Comparison of ENCODE assay signal across 8 mouse cellular contexts in the genomic region with DNA sequence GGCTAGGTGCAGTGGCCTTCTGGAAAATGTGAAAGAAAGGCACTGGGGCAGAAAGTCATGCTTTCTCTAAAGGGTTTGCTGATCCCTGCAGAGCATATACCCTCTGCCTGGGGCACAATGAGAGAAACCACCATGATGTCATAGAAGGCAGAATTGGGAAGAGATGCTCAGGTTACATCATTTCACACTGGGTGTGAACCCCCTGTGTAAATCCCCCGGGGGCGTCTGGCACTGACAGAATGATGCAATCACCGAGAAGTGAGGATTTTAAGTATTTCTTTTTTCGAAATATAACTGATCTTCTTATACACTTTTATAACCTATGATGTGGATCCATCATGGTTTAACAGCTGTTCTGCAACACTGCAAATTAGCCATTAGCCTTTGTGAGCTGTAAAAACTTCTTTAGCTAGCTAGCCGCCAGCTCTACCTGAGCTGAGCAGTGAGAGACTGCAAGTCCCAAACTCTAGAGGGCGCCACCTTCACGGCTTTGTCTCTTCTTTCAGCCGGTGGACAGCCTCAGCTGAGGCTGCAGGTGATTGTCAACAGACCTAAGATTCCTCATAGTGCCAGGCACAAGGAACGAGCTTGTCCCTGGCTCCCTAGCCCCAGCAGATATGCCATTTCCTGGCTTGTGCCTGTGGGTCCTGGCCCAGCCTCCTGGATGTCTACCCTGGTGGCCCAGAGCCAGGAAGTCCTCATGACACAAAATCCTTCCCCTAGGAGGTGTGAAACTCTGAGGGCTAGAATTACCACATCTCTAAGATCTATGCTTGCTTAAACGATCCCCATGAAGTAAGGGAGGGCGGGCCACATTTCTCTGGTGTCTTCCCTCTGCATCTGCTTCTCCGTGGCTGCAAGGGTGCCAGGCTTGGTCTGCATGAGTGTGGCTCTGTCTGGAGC. TPM values are rescaled to one million over a fixed set of nuclear protein-coding genes. Genes with fewer than 3 reads are reported as not detected.
DNase-seq lines count a peak whose midpoint lies in the region; ATAC-seq and TF ChIP-seq lines count a peak whose summit lies in the region.

No protein-coding gene starts in this region.

- no peak for TF ChIP-seq POLR2A in cortical plate, adult 2 months (IDR thresholded peaks at IDR 0.05; ENCODE audit: extremely low read depth, insufficient read depth, low read length)
- TF ChIP-seq POLR2A in lung, adult 2 months (IDR thresholded peaks at IDR 0.05; ENCODE audit: borderline replicate concordance, extremely low read depth, low read depth, low read length) = no peak

- no peak overlapping the region for H3K4me3 ChIP-seq in cortical plate, adult 2 months (ENCODE audit: insufficient read depth, low read length)
- H3K4me3 ChIP-seq in intestine, embryonic 16.5 days (ENCODE audit: low read length) = no peak overlapping the region
- H3K4me3 ChIP-seq in lung, adult 2 months (replicated peaks; ENCODE audit: extremely low read depth, low read depth, low read length) = no peak overlapping the region

- no peaks in the 10 kb centered on the region for H3K4me1 ChIP-seq in cortical plate, adult 2 months (ENCODE audit: control insufficient read depth, insufficient read depth, low read length)
- no peaks in the 10 kb centered on the region for H3K4me1 ChIP-seq in intestine, embryonic 16.5 days (ENCODE audit: control insufficient read depth, insufficient read depth, low read length)
- H3K4me1 ChIP-seq in lung, adult 2 months (ENCODE audit: control insufficient read depth, insufficient read depth, low read length) = no peaks in the 10 kb centered on the region

- no peaks in the 10 kb centered on the region for H3K36me3 ChIP-seq in intestine, embryonic 16.5 days (ENCODE audit: control insufficient read depth, insufficient read depth, low read length)

- H3K27me3 ChIP-seq in intestine, embryonic 16.5 days (replicated peaks; ENCODE audit: control insufficient read depth, insufficient read depth, low read length) = no peaks in the 10 kb centered on the region

- peak; percentile 25 to 78 for DNase-seq in adrenal gland, adult (ENCODE audit: inconsistent age in 2 of 2, low spot score in 1 of 2)
- no peak for DNase-seq in adrenal gland, adult 8-10 months
- DNase-seq in spleen, adult 18-20 months = peak; percentile 21 to 47
- no peak for DNase-seq in spleen, adult 12 weeks (ENCODE audit: low spot score)
- peak; percentile 31 for DNase-seq in lung, adult 2 months
- peak; percentile 25 for DNase-seq in skeletal muscle tissue, adult 2 months (ENCODE audit: low read depth, low spot score)

- no peak overlapping the region for H3K9ac ChIP-seq in intestine, embryonic 16.5 days (ENCODE audit: low read depth, low read length)

- peak; percentile 66 for ATAC-seq in intestine, embryonic 16.5 days

- peak; percentile 66 for TF ChIP-seq CTCF in cortical plate, adult 2 months (IDR thresholded peaks at IDR 0.05; ENCODE audit: extremely low read depth, insufficient read depth, low read length)
- TF ChIP-seq CTCF in lung, adult 2 months (IDR thresholded peaks at IDR 0.05; ENCODE audit: insufficient read depth, low read length) = peak; percentile 61

- no peak overlapping the region for H3K27ac ChIP-seq in cortical plate, adult 2 months (ENCODE audit: insufficient read depth, low read length)
- no peak overlapping the region for H3K27ac ChIP-seq in intestine, embryonic 16.5 days (ENCODE audit: low read length)

- H3K4me2 ChIP-seq in intestine, embryonic 16.5 days (ENCODE audit: low read depth, low read length) = no peak overlapping the region

- 42% methylated on average over 12 of the region's 12 CpGs for WGBS in intestine, embryonic 16.5 days
- 34% methylated on average over 12 of the region's 12 CpGs for WGBS in lung, adult 2 months

- H3K9me3 ChIP-seq in intestine, embryonic 16.5 days (ENCODE audit: control insufficient read depth, low read length) = no peaks in the 10 kb centered on the region

RNA-seq across cellular contexts. Expression of gene AA467197, which starts 29.4 kb away (rescaled TPM):
- 1 to 10 TPM; 1.2 to 5.6 (median 1.9) TPM for total RNA-seq in adrenal gland, adult 8-10 months (2022)
- polyA plus RNA-seq in cortical plate, adult 2 months (2012; rRNA removed) = 0.51 and 0.75 TPM in 2 replicates
- 8.7 and 10.1 TPM in 2 replicates for polyA plus RNA-seq in intestine, embryonic 16.5 days (2015; fragmentation: Nextera tagmentation; extraction: Ambion mirVana)
- polyA plus RNA-seq in lung, adult 2 months (2012; rRNA removed) = 0.32 and 0.53 TPM in 2 replicates

RNA-seq across cellular contexts. Expression of gene Slc30a4, which starts 36.2 kb away (rescaled TPM):
- total RNA-seq in adrenal gland, adult 8-10 months (2022) = 10 to 100 TPM; 30.6 to 35.3 (median 33.9) TPM
- 25.9 and 26.7 TPM in 2 replicates for polyA plus RNA-seq in cortical plate, adult 2 months (2012; rRNA removed)
- 8.1 and 10.1 TPM in 2 replicates for polyA plus RNA-seq in intestine, embryonic 16.5 days (2015; fragmentation: Nextera tagmentation; extraction: Ambion mirVana)
- 3.4 and 5.5 TPM in 2 replicates for polyA plus RNA-seq in lung, adult 2 months (2012; rRNA removed)

RNA-seq across cellular contexts. Expression of gene Gatm, which starts 55.1 kb away (rescaled TPM):
- total RNA-seq in adrenal gland, adult 8-10 months (2022) = 10 to 100 TPM in 1 of 4 experiments, 1 to 10 TPM in 3; 5.3 to 10.8 (median 7.5) TPM
- 118 and 140 TPM in 2 replicates for polyA plus RNA-seq in cortical plate, adult 2 months (2012; rRNA removed)
- 22.3 and 22.8 TPM in 2 replicates for polyA plus RNA-seq in intestine, embryonic 16.5 days (2015; fragmentation: Nextera tagmentation; extraction: Ambion mirVana)
- 6.1 and 6.4 TPM in 2 replicates for polyA plus RNA-seq in lung, adult 2 months (2012; rRNA removed)

Comparison
In these comparisons a context has a peak if more than half of its experiments do, and no peak if none do; other contexts are left out.
1. DNase-seq: peak in adrenal gland, adult (2 of 2), spleen, adult 18-20 months (2 of 2), lung, adult 2 months (single experiment) and skeletal muscle tissue, adult 2 months (single experiment); none in adrenal gland, adult 8-10 months (single experiment) and spleen, adult 12 weeks (single experiment).